Mouse (Mus musculus) liver, adult 2 months (tissue): ENCODE measurements around the gene Ptpn12.

Source experiments
- CTCF ChIP-seq: fragments of 200-500 bp; IDR thresholded peaks from 2 replicates; pipeline ENCODE4 v1.5.1; 2011; ENCODE audit warnings: low read depth, low read length, control low read depth
- POLR2A ChIP-seq: fragments of 200-500 bp; IDR thresholded peaks from 2 replicates; pipeline ENCODE4 v1.6.1; 2011; ENCODE audit warnings: low read length, control low read depth; ENCODE audit not compliant: insufficient read depth; ENCODE audit errors: extremely low read depth

- no peak for TF ChIP-seq CTCF
- no peak for TF ChIP-seq POLR2A
Observed at GRCm38 (mm10) chr5:20974690-20975089, 81.0 kb downstream of the Ptpn12 start.
